Mouse (Mus musculus): ENCODE measurements around the gene Tnn. TPM values are rescaled to one million over a fixed set of nuclear protein-coding genes. Genes with fewer than 3 reads are reported as not detected.

Gene Tnn
- total and polyA plus RNA-seq, 3 experiments, result 0.13 TPM; not detected in 2

DNA sequence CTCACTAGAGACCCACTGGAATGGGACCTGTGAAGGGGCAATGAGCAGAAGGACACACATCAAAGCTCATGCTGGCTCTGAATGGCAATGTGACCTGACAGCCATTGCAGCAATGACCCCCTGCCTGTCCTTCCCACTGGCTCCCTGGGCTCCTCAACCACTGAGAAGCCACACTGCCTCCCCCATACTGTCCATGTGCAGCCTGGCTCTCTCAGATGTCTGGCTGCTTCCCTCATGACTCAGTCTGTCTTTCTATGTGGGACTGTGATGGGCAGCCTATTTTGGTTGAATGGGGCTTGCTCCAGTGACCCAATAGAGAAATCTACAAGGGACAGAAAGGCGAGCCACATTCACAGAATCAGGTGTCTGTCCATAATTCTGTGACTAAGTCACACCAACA is 70.7 kb downstream of the Tnn start:
- TF ChIP-seq CTCF (conservative IDR thresholded peaks at IDR 0.05 in 1 of 2, IDR thresholded peaks at IDR 0.05 in 1 of 2; ENCODE audit: low read depth in 2 of 2, low read length in 2 of 2) (no peak), NELFE (IDR thresholded peaks at IDR 0.05; ENCODE audit: low read depth, low read length) (no peak), E2F4 (IDR thresholded peaks at IDR 0.05; ENCODE audit: insufficient replicate concordance, low read depth, low read length) (no peak), GABPA (IDR thresholded peaks at IDR 0.05; ENCODE audit: insufficient replicate concordance, low read depth, low read length) (no peak), CHD1 (IDR thresholded peaks at IDR 0.05; ENCODE audit: low read depth, low read length) (no peak), BHLHE40 (IDR thresholded peaks at IDR 0.05; ENCODE audit: low read depth, low read length) (no peak), IRF4 (IDR thresholded peaks at IDR 0.05; ENCODE audit: low read depth, low read length) (no peak), ZMIZ1 (IDR thresholded peaks at IDR 0.05; ENCODE audit: low read depth, low read length) (no peak), HCFC1 (IDR thresholded peaks at IDR 0.05; ENCODE audit: low read depth, low read length) (no peak), POLR2AphosphoS2 (IDR thresholded peaks at IDR 0.05; ENCODE audit: low read depth, low read length) (no peak), JUN (IDR thresholded peaks at IDR 0.05; ENCODE audit: insufficient read depth, low read depth, low read length) (no peak), USF1 (IDR thresholded peaks at IDR 0.05; ENCODE audit: low read depth, low read length) (no peak), TBP (conservative IDR thresholded peaks at IDR 0.05; ENCODE audit: low read depth, low read length) (no peak), RAD21 (IDR thresholded peaks at IDR 0.05; ENCODE audit: low read depth, low read length) (no peak)
- Histone ChIP-seq H3K9me3 (replicated peaks; ENCODE audit: low read length) (no peaks in the 10 kb centered on the region), H3K27ac (ENCODE audit: insufficient read depth, low read depth) (no peak overlapping the region), H3K36me3 (replicated peaks in 1 of 2; ENCODE audit: control insufficient read depth in 1 of 2, insufficient read depth in 1 of 2, low read length in 1 of 2) (peaks cover 2 to 12% of the 10 kb centered on the region in 2 experiments), H3K4me2 (ENCODE audit: insufficient read depth, low read depth, poor library complexity, severe bottlenecking) (no peak overlapping the region), H3K4me3 (replicated peaks in 1 of 3; ENCODE audit: low read depth in 2 of 3, low read length in 2 of 3, poor library complexity in 1 of 3) (no peak overlapping the region), H3K27me3 (replicated peaks) (no peaks in the 10 kb centered on the region), H3K79me2 (replicated peaks; ENCODE audit: control insufficient read depth, extremely low read depth, insufficient read depth, poor library complexity, severe bottlenecking) (no peaks in the 10 kb centered on the region), H3K9ac (ENCODE audit: insufficient read depth, low read depth) (no peak overlapping the region), H3K4me1 (ENCODE audit: control insufficient read depth in 1 of 2, insufficient read depth in 2 of 2) (peaks cover 0 to 3% of the 10 kb centered on the region in 2 experiments; a peak in 1 of 4 replicates)
- DNase-seq (ENCODE audit: extremely low read depth), result no peak
- dilution Hi-C loops (cut with MboI; ENCODE audit: extremely low pct_ligation_motif_present, extremely low pct_unique_long_range_greater_than_20kb, low sequenced_read_pairs) (no loop called here), in situ Hi-C loops (cut with MboI; ENCODE audit: low pct_ligation_motif_present, low pct_unique_long_range_greater_than_20kb, low sequenced_read_pairs) (loop anchor here (5.0 kb wide), 1 partner anchor 185 kb away; no protein-coding TSS in a partner anchor)

DNA sequence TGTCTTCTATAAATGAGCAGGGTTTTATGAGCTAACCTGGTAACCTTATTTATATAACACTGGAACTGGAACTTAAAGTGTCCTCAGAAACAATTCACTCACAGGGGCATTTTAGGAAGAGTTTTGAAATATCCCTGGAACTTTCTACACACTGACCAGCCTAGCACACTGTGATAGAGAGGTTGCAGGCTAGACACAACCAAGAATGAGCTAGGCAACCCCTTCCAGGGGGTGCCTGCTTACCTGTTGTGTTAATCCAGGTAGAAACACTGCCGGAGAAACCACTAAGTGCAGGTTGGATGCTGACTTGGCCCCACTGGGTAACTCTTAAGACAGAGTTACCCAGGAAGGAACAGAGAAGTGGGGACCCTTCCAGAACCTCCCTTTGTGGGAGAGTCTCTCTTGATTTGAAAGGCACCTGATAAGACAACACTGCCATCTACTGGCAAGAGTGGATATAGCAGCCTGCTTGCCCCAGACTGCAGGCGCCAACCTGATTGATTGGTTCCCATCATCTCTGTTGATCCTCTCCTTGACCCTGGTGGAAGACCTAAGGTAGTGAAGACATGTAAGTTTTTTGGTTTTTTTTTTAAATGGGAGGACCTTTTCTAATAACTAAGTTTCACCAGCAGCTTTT is 72.5 kb downstream of the Tnn start:
- DNase-seq (ENCODE audit: extremely low read depth), result peak; percentile 72
- Histone ChIP-seq H3K9ac (ENCODE audit: insufficient read depth, low read depth) (no peak overlapping the region), H3K4me2 (ENCODE audit: insufficient read depth, low read depth, poor library complexity, severe bottlenecking) (no peak overlapping the region), H3K4me1 (ENCODE audit: control insufficient read depth in 1 of 2, insufficient read depth in 2 of 2) (peaks cover 0 to 3% of the 10 kb centered on the region in 2 experiments; a peak in 1 of 4 replicates), H3K27me3 (replicated peaks) (no peaks in the 10 kb centered on the region), H3K79me2 (replicated peaks; ENCODE audit: control insufficient read depth, extremely low read depth, insufficient read depth, poor library complexity, severe bottlenecking) (no peaks in the 10 kb centered on the region), H3K36me3 (replicated peaks in 1 of 2; ENCODE audit: control insufficient read depth in 1 of 2, insufficient read depth in 1 of 2, low read length in 1 of 2) (peaks cover 17 to 29% of the 10 kb centered on the region in 2 experiments), H3K27ac (ENCODE audit: insufficient read depth, low read depth) (no peak overlapping the region), H3K4me3 (replicated peaks in 1 of 3; ENCODE audit: low read depth in 2 of 3, low read length in 2 of 3, poor library complexity in 1 of 3) (no peak overlapping the region), H3K9me3 (replicated peaks; ENCODE audit: low read length) (no peaks in the 10 kb centered on the region)
- in situ Hi-C loops (cut with MboI; ENCODE audit: low pct_ligation_motif_present, low pct_unique_long_range_greater_than_20kb, low sequenced_read_pairs), result loop anchor here (5.0 kb wide), 1 partner anchor 184 kb away; no protein-coding TSS in a partner anchor
- TF ChIP-seq GABPA (IDR thresholded peaks at IDR 0.05; ENCODE audit: insufficient replicate concordance, low read depth, low read length) (no peak), IRF4 (IDR thresholded peaks at IDR 0.05; ENCODE audit: low read depth, low read length) (0 out of 2 replicates have a peak, but pooled peaks have one; percentile 22), CTCF (conservative IDR thresholded peaks at IDR 0.05 in 1 of 2, IDR thresholded peaks at IDR 0.05 in 1 of 2; ENCODE audit: low read depth in 2 of 2, low read length in 2 of 2) (peak; percentile 94 to 96), CHD1 (IDR thresholded peaks at IDR 0.05; ENCODE audit: low read depth, low read length) (no peak), TBP (conservative IDR thresholded peaks at IDR 0.05; ENCODE audit: low read depth, low read length) (no peak), USF1 (IDR thresholded peaks at IDR 0.05; ENCODE audit: low read depth, low read length) (no peak), ZC3H11A (IDR thresholded peaks at IDR 0.05; ENCODE audit: low read depth, low read length) (peak; percentile 89), RAD21 (IDR thresholded peaks at IDR 0.05; ENCODE audit: low read depth, low read length) (peak; percentile 95), SMC3 (IDR thresholded peaks at IDR 0.05; ENCODE audit: low read depth, low read length) (peak; percentile 94)
- dilution Hi-C loops (cut with MboI; ENCODE audit: extremely low pct_ligation_motif_present, extremely low pct_unique_long_range_greater_than_20kb, low sequenced_read_pairs), result no loop called here
